Mouse (Mus musculus) kidney, postnatal 25 days (tissue): ENCODE data around the gene Acoxl.
A peak's percentile ranks its signal among the peaks of the same experiment; 100 is the strongest.
"Not testable (repeated sequence)": the region's sequence is repeated elsewhere in the genome, so short reads cannot be mapped to it uniquely, and the experiment has no call there.

Experiments
- DNase-seq, 2 experiments: peaks; one replicate each; pipeline ENCODE4 v3.0.0; 2021; ENCODE audit warnings: mixed read lengths in 2 of 2

The Acoxl gene

GRCm38 (mm10) chr2:128085481-128085880 is 246.8 kb downstream of the Acoxl start:
- no peak for DNase-seq

GRCm38 (mm10) chr2:128086301-128086886 is 247.7 kb downstream of the Acoxl start:
- DNase-seq = no peak

- no peak for DNase-seq
These were observed 248.4 kb downstream of the Acoxl start for GRCm38 (mm10) chr2:128086996-128087526.

GRCm38 (mm10) chr2:128087798-128088545 is 249.3 kb downstream of the Acoxl start:
- DNase-seq = no peak

- DNase-seq = no peak
These were observed 251.7 kb downstream of the Acoxl start for GRCm38 (mm10) chr2:128090283-128090885.

DNA sequence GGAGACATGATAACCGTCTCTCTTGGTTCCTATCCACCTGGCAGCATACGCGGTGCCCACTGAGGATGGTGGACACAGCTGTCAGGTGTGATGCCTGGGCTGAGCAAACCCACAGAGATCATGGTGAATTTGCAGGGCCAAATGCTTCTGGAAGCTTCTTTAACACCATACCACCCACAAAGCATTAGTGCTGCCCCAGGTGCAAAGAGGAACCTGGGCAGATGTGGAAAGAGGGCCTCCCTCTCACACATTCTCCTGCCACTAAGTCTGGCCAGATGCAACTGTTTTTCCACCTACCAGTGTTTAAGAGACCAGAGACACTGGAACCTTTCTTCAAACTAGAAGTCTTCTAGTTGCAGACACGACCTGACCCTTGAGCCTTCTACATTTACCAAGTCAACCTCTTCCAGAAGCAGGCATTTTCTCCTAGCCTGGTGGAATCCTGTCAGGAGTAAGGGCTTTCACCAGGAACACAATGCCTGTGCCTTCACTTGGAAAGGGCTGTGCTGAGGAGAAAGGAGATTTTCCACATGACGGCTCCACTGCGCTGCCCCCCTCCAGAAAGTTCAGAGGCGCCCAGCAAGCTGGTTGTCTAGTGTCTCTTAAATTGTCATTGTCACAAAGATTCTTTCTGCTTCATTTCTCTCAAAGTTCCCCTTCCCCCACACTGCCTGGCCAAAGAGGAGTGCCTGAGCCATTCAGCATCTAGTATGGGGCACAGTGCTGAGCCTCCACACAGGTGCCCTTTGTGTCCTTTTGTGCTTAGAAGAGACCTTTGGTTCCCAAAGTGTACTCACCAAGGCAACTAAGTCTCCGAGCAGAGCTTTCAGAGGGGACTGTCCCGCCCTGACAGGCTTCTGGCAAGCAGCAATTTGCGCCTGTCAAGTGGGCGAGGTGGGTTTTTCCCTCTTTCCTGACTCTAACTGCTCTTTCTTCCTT is 253.0 kb downstream of the Acoxl start:
- peak; percentile 43 to 76 for DNase-seq

DNA sequence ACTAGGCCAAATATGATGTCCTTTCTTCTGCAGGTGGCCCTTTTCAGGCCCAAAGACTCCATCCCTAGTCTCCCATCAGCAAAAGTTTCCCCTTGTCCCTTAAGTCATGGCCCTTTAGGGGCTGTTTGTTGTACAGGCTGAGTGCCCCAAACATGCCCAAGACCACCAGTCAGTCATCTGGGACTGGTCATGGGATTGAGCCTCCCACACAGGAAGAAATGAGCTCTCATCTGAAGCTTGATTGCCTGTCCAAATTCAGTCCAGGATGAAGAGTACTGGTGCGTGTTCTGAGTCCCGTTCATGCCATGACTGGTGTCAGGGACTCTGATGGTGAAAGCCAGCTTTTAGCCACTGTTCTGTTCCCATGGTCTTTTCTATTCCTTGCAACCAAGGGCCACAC is 253.8 kb downstream of the Acoxl start:
- DNase-seq = no peak

DNA sequence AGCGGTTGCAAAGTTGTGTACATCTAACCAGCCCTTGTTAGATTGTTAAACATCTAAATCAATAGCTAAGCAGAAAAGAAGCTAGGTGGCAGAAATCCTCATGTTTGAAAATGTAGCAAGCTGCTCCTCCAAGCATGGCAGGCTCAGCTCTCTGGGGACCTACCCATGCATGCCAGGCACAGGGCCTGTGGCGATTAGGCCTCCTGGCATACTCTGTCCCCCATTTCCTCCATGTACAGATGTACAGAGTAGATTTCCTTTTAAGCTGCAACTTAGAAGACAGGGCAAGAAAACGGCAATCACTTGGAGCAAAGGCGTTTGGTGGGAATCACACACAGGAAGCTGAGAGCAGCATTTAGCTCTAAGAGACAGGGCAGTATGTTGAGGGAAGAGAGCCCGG is 255.5 kb downstream of the Acoxl start:
- peak in 1 of 2 experiments; percentile 62 for DNase-seq

GRCm38 (mm10) chr2:128094602-128095001 is 255.9 kb downstream of the Acoxl start:
- no peak for DNase-seq

DNA sequence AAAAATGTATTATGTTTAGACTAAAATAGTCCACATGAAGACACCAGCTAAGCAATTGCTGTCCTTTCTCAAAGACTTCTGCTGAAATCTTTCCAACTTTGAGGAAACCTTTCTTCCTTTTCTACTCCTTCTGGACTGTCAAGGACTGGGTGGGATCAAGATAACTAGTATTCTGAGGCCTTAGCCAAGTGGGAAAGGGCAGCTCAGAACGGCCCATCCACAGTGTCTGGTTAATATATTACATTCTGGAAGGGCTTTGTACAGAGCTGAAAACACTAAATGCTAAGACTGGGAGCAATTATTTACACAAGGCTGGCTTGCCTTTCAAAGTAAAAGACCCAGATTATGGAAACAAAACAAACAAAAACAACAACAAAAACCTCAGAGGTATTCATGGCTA is 256.6 kb downstream of the Acoxl start:
- DNase-seq = peak; percentile 36 to 70

GRCm38 (mm10) chr2:128096070-128096469 is 257.4 kb downstream of the Acoxl start:
- DNase-seq = no peak

GRCm38 (mm10) chr2:128098118-128098517 is 259.4 kb downstream of the Acoxl start:
- not testable (repeated sequence) for DNase-seq

DNA sequence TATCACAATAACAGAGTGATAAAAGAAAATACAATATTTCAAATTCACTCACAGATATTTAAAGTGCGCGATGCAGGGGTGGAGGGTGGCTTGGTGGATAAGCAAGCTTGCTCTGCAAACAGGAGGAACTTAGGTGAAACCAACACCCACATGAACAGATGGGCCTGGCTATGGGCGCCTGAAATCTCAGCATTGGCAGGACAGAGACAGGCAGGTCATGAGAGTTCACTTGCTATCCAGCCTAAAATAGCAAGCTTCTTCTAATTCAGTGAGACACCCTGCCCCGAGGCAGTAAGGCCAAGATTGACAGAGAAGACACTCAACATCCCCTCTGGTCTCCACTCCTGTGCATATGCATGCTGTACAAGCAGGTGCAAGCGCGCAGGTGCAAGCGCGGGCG is 263.4 kb downstream of the Acoxl start:
- no peak for DNase-seq

DNA sequence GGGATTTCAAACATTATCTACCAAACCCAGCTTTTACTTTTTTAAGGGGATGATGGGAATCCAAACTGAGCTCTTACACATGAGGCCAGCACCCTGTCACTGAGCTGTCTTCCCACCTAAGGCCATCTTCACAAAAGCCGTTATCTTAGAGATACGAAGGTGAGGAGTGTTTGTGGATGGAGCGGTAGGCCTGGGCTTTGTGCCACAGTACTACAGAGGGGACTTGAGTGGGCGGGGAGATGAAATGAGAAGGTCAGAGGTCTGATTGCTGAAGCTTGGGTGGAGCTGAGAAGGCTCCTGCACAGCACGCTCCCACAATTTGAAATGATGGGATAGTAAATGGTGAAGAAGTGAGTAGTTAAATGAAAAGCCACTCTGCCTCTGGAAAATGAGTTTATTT is 266.1 kb downstream of the Acoxl start:
- no peak for DNase-seq

- DNase-seq = no peak
These were observed 267.0 kb downstream of the Acoxl start for GRCm38 (mm10) chr2:128105651-128106050.

DNA sequence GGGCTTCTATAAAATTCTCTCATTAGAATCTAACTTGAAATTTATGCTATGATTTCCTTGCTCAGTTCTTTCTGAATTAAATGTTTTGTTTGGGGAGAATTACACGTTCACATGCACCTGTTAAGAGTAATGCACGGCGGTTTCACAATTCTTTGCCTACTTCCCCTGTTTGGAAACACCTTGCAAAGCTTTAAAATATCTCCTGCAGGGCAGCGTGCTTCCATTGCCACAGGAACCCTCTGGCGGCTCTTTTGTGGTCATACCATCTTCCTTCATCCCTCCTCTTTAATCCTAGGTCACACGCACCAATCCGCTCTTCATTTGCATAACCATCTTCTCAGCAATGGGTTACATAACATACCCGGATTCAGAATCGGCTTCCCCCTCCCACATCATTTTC is 272.9 kb downstream of the Acoxl start:
- no peak for DNase-seq

GRCm38 (mm10) chr2:128114621-128115020 is 275.9 kb downstream of the Acoxl start:
- DNase-seq = no peak

DNA sequence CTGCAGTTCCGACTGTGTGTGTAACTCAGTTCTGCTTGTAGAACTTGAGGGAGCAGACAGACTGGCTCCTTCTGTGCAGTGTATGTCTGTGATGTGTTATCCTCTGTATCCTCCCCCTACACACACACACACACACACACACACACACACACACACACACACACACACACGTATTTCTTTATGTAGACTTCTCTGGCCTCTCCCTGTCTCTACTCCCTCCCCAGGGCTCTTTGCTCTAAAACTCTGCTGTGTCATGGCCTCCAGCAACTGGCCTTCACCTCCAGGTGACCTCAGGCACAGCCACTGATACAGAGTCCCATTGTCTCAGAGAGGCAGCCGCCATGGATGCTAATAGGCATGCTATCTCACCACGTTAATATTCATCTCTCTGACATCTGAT is 276.9 kb downstream of the Acoxl start:
- no peak for DNase-seq

DNA sequence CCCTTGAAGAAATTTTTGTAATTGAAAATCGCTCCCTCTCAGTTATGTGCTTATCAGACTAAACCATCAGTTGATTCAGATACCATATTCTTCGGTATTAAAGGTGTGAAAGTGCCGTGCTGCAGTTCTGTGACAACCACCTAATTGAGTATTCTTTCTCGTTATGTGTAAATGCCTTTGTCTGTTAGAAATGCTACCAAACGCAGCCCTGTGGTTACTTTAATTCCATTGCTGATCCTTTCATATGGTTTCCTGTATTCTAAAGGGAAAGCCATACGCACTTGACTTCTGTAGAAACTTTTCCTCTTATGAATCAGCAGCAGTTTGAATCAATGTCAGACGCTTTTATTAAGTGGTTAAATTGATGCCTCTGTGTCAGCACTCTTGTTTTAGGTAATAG is 278.9 kb downstream of the Acoxl start:
- DNase-seq = no peak

DNA sequence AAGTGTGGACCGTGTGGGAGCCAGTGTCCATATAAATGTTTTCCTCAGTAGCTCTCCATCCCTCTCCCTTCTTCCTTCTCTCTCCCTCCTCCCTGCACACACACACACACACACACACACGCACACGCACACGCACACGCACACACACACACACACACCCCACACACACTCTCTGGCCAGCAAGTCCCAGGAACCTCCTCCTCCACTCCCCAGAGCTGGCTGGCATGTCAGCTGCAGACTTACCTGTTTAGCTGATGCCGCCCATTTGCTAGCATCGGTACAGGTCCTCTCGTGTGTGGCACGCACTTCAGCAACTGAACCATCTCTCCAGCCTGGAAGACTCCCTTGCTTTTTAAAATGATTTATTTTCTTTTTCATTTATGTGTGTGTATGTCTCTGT is 280.3 kb downstream of the Acoxl start:
- DNase-seq = no peak

DNA sequence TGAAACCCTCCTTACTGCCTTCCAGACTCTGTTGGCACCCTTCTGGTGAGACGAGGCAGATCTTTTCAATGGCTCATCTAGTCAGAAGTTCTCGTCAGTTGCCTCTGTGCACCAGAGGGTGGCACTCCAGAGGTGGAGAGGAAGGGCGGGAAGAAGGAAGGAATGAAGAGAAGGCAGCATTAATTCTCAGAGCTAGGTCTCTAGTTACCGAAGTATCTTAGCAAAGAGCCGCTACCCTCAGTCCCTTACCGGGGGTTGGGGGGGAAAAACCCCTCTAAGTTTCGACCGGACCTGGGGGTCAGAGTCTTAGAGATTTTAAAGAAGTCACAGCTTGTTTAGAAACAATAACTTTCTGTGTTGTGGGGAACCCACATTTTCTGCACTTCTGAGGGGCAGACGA is 283.8 kb downstream of the Acoxl start:
- DNase-seq = peak; percentile 63 to 66

DNA sequence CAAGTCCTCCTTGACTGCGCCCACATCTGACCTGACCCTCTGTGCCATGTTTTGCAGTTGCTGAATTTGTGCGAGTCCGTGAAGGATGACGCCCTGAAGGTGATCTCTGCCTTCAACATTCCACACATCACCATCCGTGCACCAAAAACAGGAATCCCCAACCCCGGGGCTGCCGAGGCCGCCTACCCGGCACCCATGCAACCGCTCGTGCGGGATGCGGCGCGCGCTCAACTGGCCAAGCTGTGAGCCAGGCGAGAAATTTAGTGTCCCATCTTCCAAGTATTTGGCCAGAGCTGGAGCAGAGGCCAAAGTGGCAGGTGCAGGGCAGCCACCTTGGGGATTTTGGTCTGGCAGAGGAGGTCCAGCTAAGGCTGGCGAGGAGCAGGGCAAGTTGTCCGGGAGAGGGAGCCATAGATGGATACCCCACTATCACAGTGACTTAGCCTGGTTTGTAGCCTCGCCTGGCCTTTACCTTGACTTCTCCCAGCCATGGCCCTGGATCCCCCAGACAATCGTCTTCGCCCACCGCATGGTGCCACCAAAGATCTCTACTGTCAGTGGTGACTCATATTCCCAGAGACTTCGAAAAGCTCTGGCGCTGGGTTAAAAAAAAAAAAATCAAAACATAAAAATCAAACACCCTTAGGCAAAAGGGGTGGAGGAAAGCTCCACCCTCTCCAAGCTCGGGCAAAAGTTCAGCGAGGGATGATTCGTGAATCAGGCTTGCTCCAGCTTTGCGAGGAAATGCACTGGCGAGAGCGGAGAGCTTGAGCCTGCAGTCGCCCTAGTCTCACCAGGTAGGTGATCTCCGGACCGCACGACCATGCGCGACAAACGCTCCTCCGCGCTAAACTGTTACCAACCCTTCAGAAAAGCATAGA is 284.5 kb downstream of the Acoxl start:
- peak; percentile 50 to 71 for DNase-seq
